Mouse (Mus musculus): ENCODE measurements around the gene Hoxc6.

The Hoxc6 gene

GRCm38 (mm10) chr15:102967511-102968397, 30.3 kb upstream of the Hoxc6 start:
- DNase-seq (ENCODE audit: extremely low read depth, low read depth), result peak; percentile 44

- no peak for DNase-seq (ENCODE audit: extremely low read depth, low read depth)
Observed at GRCm38 (mm10) chr15:102969296-102969695, 28.8 kb upstream of the Hoxc6 start.

GRCm38 (mm10) chr15:102970740-102971139, 27.3 kb upstream of the Hoxc6 start:
- no peak for DNase-seq (ENCODE audit: extremely low read depth, low read depth)

GRCm38 (mm10) chr15:102972254-102972653, 25.8 kb upstream of the Hoxc6 start:
- no peak for DNase-seq (ENCODE audit: extremely low read depth, low read depth)

- no peak for DNase-seq (ENCODE audit: extremely low read depth, low read depth)
Observed at GRCm38 (mm10) chr15:102972753-102973152, 25.3 kb upstream of the Hoxc6 start.

GRCm38 (mm10) chr15:102975034-102975433, 23.0 kb upstream of the Hoxc6 start:
- DNase-seq (ENCODE audit: extremely low read depth, low read depth), result no peak

- DNase-seq (ENCODE audit: extremely low read depth, low read depth), result no peak
Observed at GRCm38 (mm10) chr15:102975688-102976111, 22.4 kb upstream of the Hoxc6 start.

GRCm38 (mm10) chr15:102976171-102976570, 21.9 kb upstream of the Hoxc6 start, which contains the start of gene Hoxc9:
Gene Hoxc9 (plus strand): TSS chr15:102976439.
- DNase-seq (ENCODE audit: extremely low read depth, low read depth), result no peak

- DNase-seq (ENCODE audit: extremely low read depth, low read depth), result no peak
Observed at GRCm38 (mm10) chr15:102976631-102977422, 21.2 kb upstream of the Hoxc6 start.

GRCm38 (mm10) chr15:102977423-102977974, 20.6 kb upstream of the Hoxc6 start:
- no peak for DNase-seq (ENCODE audit: extremely low read depth, low read depth)

GRCm38 (mm10) chr15:102978615-102979515, 19.2 kb upstream of the Hoxc6 start:
- DNase-seq (ENCODE audit: extremely low read depth, low read depth), result peak; percentile 83

- DNase-seq (ENCODE audit: extremely low read depth, low read depth), result no peak
Observed at GRCm38 (mm10) chr15:102979936-102980335, 18.1 kb upstream of the Hoxc6 start.

- no peak for DNase-seq (ENCODE audit: extremely low read depth, low read depth)
Observed at GRCm38 (mm10) chr15:102980352-102980751, 17.7 kb upstream of the Hoxc6 start.

GRCm38 (mm10) chr15:102980912-102981311, 17.1 kb upstream of the Hoxc6 start:
- DNase-seq (ENCODE audit: extremely low read depth, low read depth), result no peak

GRCm38 (mm10) chr15:102981379-102982288, 16.4 kb upstream of the Hoxc6 start:
- no peak for DNase-seq (ENCODE audit: extremely low read depth, low read depth)

GRCm38 (mm10) chr15:102983716-102984115, 14.3 kb upstream of the Hoxc6 start:
- no peak for DNase-seq (ENCODE audit: extremely low read depth, low read depth)

- DNase-seq (ENCODE audit: extremely low read depth, low read depth), result no peak
Observed at GRCm38 (mm10) chr15:102984521-102984920, 13.5 kb upstream of the Hoxc6 start.

- no peak for DNase-seq (ENCODE audit: extremely low read depth, low read depth)
Observed at GRCm38 (mm10) chr15:102984925-102985324, 13.1 kb upstream of the Hoxc6 start.

GRCm38 (mm10) chr15:102987124-102987833, 10.8 kb upstream of the Hoxc6 start:
- DNase-seq (ENCODE audit: extremely low read depth, low read depth), result no peak
